Mouse (Mus musculus) brain, embryonic 14.5 days (tissue): ENCODE measurements around the gene 1700011L22Rik.

ENCODE experiments used
- CTCF ChIP-seq: fragments of 200-500 bp; IDR thresholded peaks from 2 replicates; pipeline ENCODE4 v1.5.1; 2012; ENCODE audit warnings: inconsistent platforms, mild to moderate bottlenecking, moderate library complexity, borderline replicate concordance; ENCODE audit not compliant: insufficient read depth, insufficient read length; ENCODE audit errors: extremely low read depth
- POLR2A ChIP-seq: fragments of 200-500 bp; IDR thresholded peaks from 2 replicates; pipeline ENCODE4 v1.6.1; 2012; ENCODE audit warnings: mild to moderate bottlenecking, inconsistent platforms, borderline replicate concordance; ENCODE audit not compliant: poor library complexity, insufficient read depth, insufficient read length, severe bottlenecking; ENCODE audit errors: extremely low read depth

DNA sequence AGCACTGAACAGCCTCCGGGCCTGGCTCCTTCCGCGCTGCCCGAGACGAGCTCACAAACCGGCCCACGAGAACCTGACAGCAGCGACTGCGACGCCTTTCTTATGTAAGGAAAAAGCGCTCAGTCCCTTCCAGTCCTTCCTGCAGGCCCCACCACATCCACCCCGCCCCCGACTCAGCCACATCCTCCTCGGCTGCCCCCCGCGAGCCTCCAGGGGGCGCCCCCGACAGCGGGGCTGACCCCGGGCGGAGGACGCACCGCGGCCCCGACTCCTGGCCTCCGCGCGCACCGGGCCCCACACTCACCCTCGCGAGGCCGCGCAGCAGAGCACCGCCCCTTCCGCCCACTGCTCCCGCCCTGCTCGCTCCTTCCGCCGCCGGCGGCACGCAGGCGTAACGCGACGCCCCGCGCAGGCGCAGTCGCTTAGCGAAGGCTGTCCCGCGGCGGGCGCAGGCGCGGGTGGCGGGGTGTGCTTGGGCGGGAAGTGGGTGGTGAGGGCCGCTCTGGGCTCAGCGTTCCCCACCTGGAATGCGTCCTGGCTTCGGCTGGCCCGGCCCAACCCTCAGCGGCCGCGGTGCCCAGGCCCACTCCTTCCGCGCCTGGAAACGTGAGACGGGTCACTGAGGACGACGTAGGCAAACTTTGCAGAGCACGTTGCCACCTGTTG lies 46.4 kb upstream of the 1700011L22Rik start, which contains the start of gene Mmaa:
- TF ChIP-seq POLR2A (peak; percentile 94), CTCF (peak; percentile 51)
